Mouse (Mus musculus) CH12.LX (cell line): ENCODE measurements around the gene Grm7.

ENCODE experiments used
- BHLHE40 ChIP-seq: IDR thresholded peaks from 2 replicates; pipeline ENCODE4 v1.6.1; 2011; ENCODE audit warnings: mild to moderate bottlenecking, low read depth, low read length, improper control_type of control experiment
- CTCF ChIP-seq, 2 experiments: IDR thresholded peaks in 1 of 2; conservative IDR thresholded peaks in 1 of 2; 2 replicates each; pipeline ENCODE4 v1.5.1; 2011 to 2012; ENCODE audit warnings: low read depth in 2 of 2, low read length in 2 of 2, improper control_type of control experiment in 1 of 2, inconsistent platforms in 1 of 2, mild to moderate bottlenecking in 1 of 2, moderate library complexity in 1 of 2
- EP300 ChIP-seq: IDR thresholded peaks from 2 replicates; pipeline ENCODE4 v1.6.1; 2011; ENCODE audit warnings: low read length, improper control_type of control experiment
- KAT2A ChIP-seq: IDR thresholded peaks from 2 replicates; pipeline ENCODE4 v1.6.1; 2012; ENCODE audit warnings: low read length, improper control_type of control experiment, inconsistent platforms; ENCODE audit not compliant: insufficient replicate concordance
- MEF2A ChIP-seq: IDR thresholded peaks from 2 replicates; pipeline ENCODE4 v1.6.1; 2014; ENCODE audit warnings: low read depth, mild to moderate bottlenecking, inconsistent platforms, low read length, improper control_type of control experiment, borderline replicate concordance
- MYC ChIP-seq: IDR thresholded peaks from 2 replicates; pipeline ENCODE4 v1.6.1; 2011; ENCODE audit warnings: low read depth, mild to moderate bottlenecking, improper control_type of control experiment, low read length
- POLR2A ChIP-seq: IDR thresholded peaks from 2 replicates; pipeline ENCODE4 v1.6.1; 2011; ENCODE audit warnings: low read depth, mild to moderate bottlenecking, improper control_type of control experiment, low read length
- RAD21 ChIP-seq: IDR thresholded peaks from 2 replicates; pipeline ENCODE4 v1.6.1; 2011; ENCODE audit warnings: low read depth, mild to moderate bottlenecking, low read length, improper control_type of control experiment, moderate library complexity
- ZC3H11A ChIP-seq: IDR thresholded peaks from 2 replicates; pipeline ENCODE4 v1.6.1; 2012; ENCODE audit warnings: low read depth, mild to moderate bottlenecking, inconsistent platforms, low read length, improper control_type of control experiment
- ZMIZ1 ChIP-seq: IDR thresholded peaks from 2 replicates; pipeline ENCODE4 v1.6.1; 2012; ENCODE audit warnings: low read depth, mild to moderate bottlenecking, inconsistent platforms, low read length, improper control_type of control experiment

GRCm38 (mm10) chr6:111371581-111372349, 726.4 kb downstream of the Grm7 start:
- TF ChIP-seq KAT2A (no peak), ZMIZ1 (no peak), CTCF (conservative IDR thresholded peaks at IDR 0.05 in 1 of 2, IDR thresholded peaks at IDR 0.05 in 1 of 2; ENCODE audit: low read depth in 2 of 2, low read length in 2 of 2) (no peak), RAD21 (no peak), MEF2A (no peak), POLR2A (no peak), EP300 (no peak), BHLHE40 (no peak), MYC (no peak), ZC3H11A (no peak)
